Mouse (Mus musculus) heart, embryonic 14.5 days (tissue): ENCODE data around the gene Zfp526. TPM values are rescaled to one million over a fixed set of nuclear protein-coding genes. Genes with fewer than 3 reads are reported as not detected.
A peak's percentile ranks its signal among the peaks of the same experiment; 100 is the strongest.

Experiments
- ATAC-seq: fragments of 200-750 bp; cut with Nextera tagmentation; 2 replicates; pipeline ENCODE4 v1.8.0; 2017; ENCODE audit warnings: low read depth, moderate TSS enrichment; ENCODE audit not compliant: insufficient number of reproducible peaks, insufficient read depth, low FRiP score
- H3K27ac ChIP-seq, 2 experiments: fragments of 200-500 bp in 1 of 2; fragments of 300-500 bp in 1 of 2; sonication (generic) in 1 of 2; replicated peaks in 1 of 2; 2 replicates each; pipeline ENCODE4 v1.5.1; 2012 to 2014; ENCODE audit warnings: low read depth in 2 of 2, low read length in 2 of 2, control low read depth in 1 of 2, mild to moderate bottlenecking in 1 of 2, mixed read lengths in 1 of 2; ENCODE audit not compliant: control insufficient read depth in 1 of 2, insufficient read depth in 1 of 2
- H3K27me3 ChIP-seq: fragments of 300-500 bp; sonication (generic); 2 replicates; pipeline ENCODE4 v1.6.1; 2014; ENCODE audit warnings: mild to moderate bottlenecking, low read length, control low read depth; ENCODE audit not compliant: control insufficient read depth, insufficient read depth
- H3K36me3 ChIP-seq: fragments of 300-500 bp; sonication (generic); 2 replicates; pipeline ENCODE4 v1.6.1; 2014; ENCODE audit warnings: mild to moderate bottlenecking, control low read depth, low read length, mixed read lengths; ENCODE audit not compliant: control insufficient read depth, insufficient read depth
- H3K4me1 ChIP-seq, 2 experiments: fragments of 200-500 bp in 1 of 2; fragments of 300-500 bp in 1 of 2; sonication (generic) in 1 of 2; 2 replicates each; pipeline ENCODE4 v1.6.1; 2012 to 2014; ENCODE audit warnings: low read length in 2 of 2, control low read depth in 1 of 2, mixed read lengths in 1 of 2; ENCODE audit not compliant: control insufficient read depth in 2 of 2, insufficient read depth in 2 of 2
- H3K4me2 ChIP-seq: fragments of 300-500 bp; sonication (generic); 2 replicates; pipeline ENCODE4 v1.6.1; 2014; ENCODE audit warnings: mild to moderate bottlenecking, low read length
- H3K4me3 ChIP-seq, 2 experiments: fragments of 200-500 bp in 1 of 2; fragments of 300-500 bp in 1 of 2; sonication (generic) in 1 of 2; 2 replicates each; pipeline ENCODE4 v1.5.1; 2012 to 2014; ENCODE audit warnings: low read length in 2 of 2, mild to moderate bottlenecking in 2 of 2, control low read depth in 1 of 2, low read depth in 1 of 2, moderate library complexity in 1 of 2; ENCODE audit not compliant: control insufficient read depth in 1 of 2, insufficient read depth in 1 of 2
- H3K9ac ChIP-seq: fragments of 300-500 bp; sonication (generic); 2 replicates; pipeline ENCODE4 v1.6.1; 2014; ENCODE audit warnings: mild to moderate bottlenecking, low read length
- H3K9me3 ChIP-seq: fragments of 300-500 bp; sonication (generic); 2 replicates; pipeline ENCODE4 v1.6.1; 2016; ENCODE audit warnings: low read length, control low read depth; ENCODE audit not compliant: control insufficient read depth
- WGBS: fragments of 180-500 bp; shearing (Covaris S2); extraction: QIAGEN DNeasy Blood & Tissue Kit; methylation state at CpG from one replicate; pipeline ENCODE4 v1.1.7; 2014; 5-methylcytosine and 5-hydroxymethylcytosine counted together
- polyA plus RNA-seq: library from polyadenylated mRNA; unstranded; fragments of >200 nt; fragmentation: Nextera tagmentation; extraction: Ambion mirVana; gene quantifications from 2 replicates; pipeline ENCODE4 v1.2.1, GENCODE M21; 2014

Zfp526 gene
- polyA plus RNA-seq = 2.3 and 2.4 TPM in 2 replicates

GRCm38 (mm10) chr7:25221102-25221883, at the start of gene Zfp526:
Gene Zfp526 (plus strand): TSS chr7:25221425.
- peak within 1 kb of the TSS; percentile 93 for H3K4me2 ChIP-seq
- whole genome bisulfite sequencing = under 1% methylated on average over 45 of the region's 45 CpGs
- peaks cover 13 to 26% of the 10 kb centered on the region in 2 experiments for H3K4me1 ChIP-seq
- peak within 1 kb of the TSS; percentile 83 for H3K9ac ChIP-seq
- H3K4me3 ChIP-seq = peak within 1 kb of the TSS; percentile 55 to 85
- H3K36me3 ChIP-seq = peaks cover 40% of the 10 kb centered on the region
- H3K9me3 ChIP-seq = no peaks in the 10 kb centered on the region
- peak; percentile 93 for ATAC-seq
- no peaks in the 10 kb centered on the region for H3K27me3 ChIP-seq
- peak within 1 kb of the TSS; percentile 84 to 87 for H3K27ac ChIP-seq

GRCm38 (mm10) chr7:25172669-25173068, 48.6 kb upstream of the Zfp526 start:
- no peak overlapping the region for H3K4me3 ChIP-seq
- no peaks in the 10 kb centered on the region for H3K9me3 ChIP-seq
- H3K4me1 ChIP-seq = no peaks in the 10 kb centered on the region
- H3K27ac ChIP-seq = no peak overlapping the region
- H3K9ac ChIP-seq = no peak overlapping the region
- no peak for ATAC-seq
- H3K4me2 ChIP-seq = no peak overlapping the region
- no peaks in the 10 kb centered on the region for H3K36me3 ChIP-seq
- H3K27me3 ChIP-seq = peaks cover 54% of the 10 kb centered on the region
- 44% methylated on average over 5 of the region's 5 CpGs for whole genome bisulfite sequencing

- 50% methylated on average over 10 of the region's 11 CpGs for WGBS
- Histone ChIP-seq H3K4me2 (no peak overlapping the region), H3K4me3 (no peak overlapping the region), H3K27me3 (peaks cover 71% of the 10 kb centered on the region), H3K27ac (no peak overlapping the region), H3K36me3 (no peaks in the 10 kb centered on the region), H3K4me1 (peaks cover 0 to 9% of the 10 kb centered on the region in 2 experiments; a peak in 1 of 4 replicates), H3K9me3 (no peaks in the 10 kb centered on the region), H3K9ac (no peak overlapping the region)
- ATAC-seq = no peak
Observed at GRCm38 (mm10) chr7:25174343-25174742, 46.9 kb upstream of the Zfp526 start.

- H3K4me3 ChIP-seq = peak overlapping the region in 1 of 2 experiments; percentile 39; a peak in 2 of 4 replicates
- H3K36me3 ChIP-seq = no peaks in the 10 kb centered on the region
- peaks cover 96% of the 10 kb centered on the region for H3K27me3 ChIP-seq
- WGBS = 2% methylated on average over 17 of the region's 17 CpGs
- H3K4me1 ChIP-seq = peaks cover 0 to 9% of the 10 kb centered on the region in 2 experiments; a peak in 1 of 4 replicates
- H3K4me2 ChIP-seq = peak overlapping the region; percentile 72
- no peaks in the 10 kb centered on the region for H3K9me3 ChIP-seq
- no peak overlapping the region for H3K9ac ChIP-seq
- ATAC-seq = no peak
- no peak overlapping the region for H3K27ac ChIP-seq
Observed at GRCm38 (mm10) chr7:25178317-25178716, 42.9 kb upstream of the Zfp526 start.

GRCm38 (mm10) chr7:25178787-25179605, 42.2 kb upstream of the Zfp526 start:
- WGBS = 1% methylated on average over 49 of the region's 56 CpGs
- peaks cover 0 to 9% of the 10 kb centered on the region in 2 experiments; a peak in 1 of 4 replicates for H3K4me1 ChIP-seq
- peak; percentile 28; the same call in 1 of the 2 replicates for ATAC-seq
- H3K27me3 ChIP-seq = peaks cover 99% of the 10 kb centered on the region
- H3K36me3 ChIP-seq = no peaks in the 10 kb centered on the region
- peak overlapping the region; percentile 39 to 50 for H3K4me3 ChIP-seq
- peak overlapping the region; percentile 72 for H3K4me2 ChIP-seq
- H3K9me3 ChIP-seq = no peaks in the 10 kb centered on the region
- H3K9ac ChIP-seq = no peak overlapping the region; the same call in 1 of the 2 replicates
- no peak overlapping the region for H3K27ac ChIP-seq

- WGBS = under 1% methylated on average over 35 of the region's 56 CpGs
- Histone ChIP-seq H3K27me3 (peaks cover 99% of the 10 kb centered on the region), H3K4me3 (peak within 1 kb of the TSS; percentile 39 to 50), H3K36me3 (no peaks in the 10 kb centered on the region), H3K9me3 (no peaks in the 10 kb centered on the region), H3K9ac (no peak within 1 kb of the TSS; the same call in 1 of the 2 replicates), H3K4me1 (peaks cover 0 to 9% of the 10 kb centered on the region in 2 experiments; a peak in 1 of 4 replicates), H3K4me2 (peak within 1 kb of the TSS; percentile 72), H3K27ac (no peak within 1 kb of the TSS)
- ATAC-seq = peak; percentile 62
Observed at GRCm38 (mm10) chr7:25179606-25180161, 41.5 kb upstream of the Zfp526 start, which contains the start of gene Pou2f2. Gene Pou2f2 (minus strand): TSS chr7:25179726.

- no peak overlapping the region for H3K4me2 ChIP-seq
- H3K27ac ChIP-seq = no peak overlapping the region
- no peak overlapping the region for H3K4me3 ChIP-seq
- no peaks in the 10 kb centered on the region for H3K9me3 ChIP-seq
- no peak overlapping the region for H3K9ac ChIP-seq
- no peaks in the 10 kb centered on the region for H3K36me3 ChIP-seq
- ATAC-seq = no peak
- H3K27me3 ChIP-seq = peaks cover 94% of the 10 kb centered on the region
- peaks cover 0 to 9% of the 10 kb centered on the region in 2 experiments; a peak in 1 of 4 replicates for H3K4me1 ChIP-seq
- WGBS = 5% methylated on average over 6 of the region's 6 CpGs
Observed at GRCm38 (mm10) chr7:25180512-25180911, 40.7 kb upstream of the Zfp526 start.
